Mouse (Mus musculus) hindbrain, embryonic 14.5 days (tissue): ENCODE measurements around the gene Fzd4. TPM values are rescaled to one million over a fixed set of nuclear protein-coding genes. Genes with fewer than 3 reads are reported as not detected.

ENCODE experiments used
- ATAC-seq: fragments of 200-750 bp; cut with Nextera tagmentation; 2 replicates; pipeline ENCODE4 v1.8.0; 2017; ENCODE audit warnings: moderate number of reproducible peaks, mild to moderate bottlenecking, moderate TSS enrichment, moderate library complexity; ENCODE audit not compliant: low FRiP score
- DNase-seq: peaks from one replicate; pipeline ENCODE4 v3.0.0-alpha.2; 2015; ENCODE audit warnings: low spot score
- H3K27ac ChIP-seq: fragments of 300-500 bp; sonication (generic); 2 replicates; pipeline ENCODE4 v1.5.1; 2014; ENCODE audit warnings: mild to moderate bottlenecking, moderate library complexity
- H3K27me3 ChIP-seq: fragments of 300-500 bp; sonication (generic); 2 replicates; pipeline ENCODE4 v1.6.1; 2014; ENCODE audit warnings: mild to moderate bottlenecking, low read length, mixed read lengths; ENCODE audit not compliant: control insufficient read depth, insufficient read depth
- H3K36me3 ChIP-seq: fragments of 300-500 bp; sonication (generic); replicated peaks from 2 replicates; pipeline ENCODE4 v1.6.1; 2014; ENCODE audit not compliant: control insufficient read depth, insufficient read depth
- H3K4me1 ChIP-seq: fragments of 300-500 bp; sonication (generic); replicated peaks from 2 replicates; pipeline ENCODE4 v1.6.1; 2014; ENCODE audit warnings: antibody characterized with exemption, low read length, mixed read lengths; ENCODE audit not compliant: control insufficient read depth, insufficient read depth
- H3K4me2 ChIP-seq: fragments of 300-500 bp; sonication (generic); replicated peaks from 2 replicates; pipeline ENCODE4 v1.6.1; 2014; ENCODE audit warnings: mild to moderate bottlenecking, moderate library complexity
- H3K4me3 ChIP-seq: fragments of 300-500 bp; sonication (generic); replicated peaks from 2 replicates; pipeline ENCODE4 v1.5.1; 2014; ENCODE audit warnings: mild to moderate bottlenecking, low read length
- H3K9ac ChIP-seq: fragments of 300-500 bp; sonication (generic); 2 replicates; pipeline ENCODE4 v1.6.1; 2014
- H3K9me3 ChIP-seq: fragments of 300-500 bp; sonication (generic); 2 replicates; pipeline ENCODE4 v1.6.1; 2016; ENCODE audit warnings: low read length; ENCODE audit not compliant: control insufficient read depth
- WGBS: fragments of 180-500 bp; shearing (Covaris S2); extraction: QIAGEN DNeasy Blood & Tissue Kit; methylation state at CpG from one replicate; pipeline ENCODE4 v1.1.7; 2014; 5-methylcytosine and 5-hydroxymethylcytosine counted together
- polyA plus RNA-seq: library from polyadenylated mRNA; unstranded; fragments of >200 nt; fragmentation: Nextera tagmentation; extraction: Ambion mirVana; gene quantifications from 2 replicates; pipeline ENCODE4 v1.2.1, GENCODE M21; 2014

The Fzd4 gene
- polyA plus RNA-seq, 1 experiment from 2014 or later: 4.1 TPM

DNA sequence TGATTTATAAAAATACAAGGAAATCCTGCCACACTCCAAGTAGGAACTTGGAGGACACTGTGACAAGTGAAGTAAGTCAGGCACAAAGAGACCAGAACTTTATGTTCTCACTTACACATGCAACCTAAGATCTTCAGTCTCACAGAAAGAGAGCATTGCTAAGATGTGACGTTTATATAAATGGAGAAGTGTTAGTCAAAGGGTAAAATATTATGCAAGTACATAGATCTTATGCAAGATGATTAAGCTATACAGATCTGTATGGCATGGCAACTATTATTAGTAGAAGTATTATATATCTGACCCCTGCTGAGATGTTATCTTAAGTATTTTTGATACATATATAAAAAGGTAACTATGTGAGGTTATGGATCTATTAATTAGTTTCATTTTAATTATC is 8.8 kb upstream of the Fzd4 start:
- Histone ChIP-seq H3K4me1 (no peaks in the 10 kb centered on the region), H3K27me3 (no peaks in the 10 kb centered on the region), H3K4me2 (no peak overlapping the region), H3K9me3 (no peaks in the 10 kb centered on the region), H3K9ac (no peak overlapping the region), H3K36me3 (no peaks in the 10 kb centered on the region), H3K27ac (no peak overlapping the region), H3K4me3 (no peak overlapping the region)
- WGBS: 86% methylated on average over 1 of the region's 1 CpGs
- ATAC-seq: no peak
- no peak for DNase-seq

DNA sequence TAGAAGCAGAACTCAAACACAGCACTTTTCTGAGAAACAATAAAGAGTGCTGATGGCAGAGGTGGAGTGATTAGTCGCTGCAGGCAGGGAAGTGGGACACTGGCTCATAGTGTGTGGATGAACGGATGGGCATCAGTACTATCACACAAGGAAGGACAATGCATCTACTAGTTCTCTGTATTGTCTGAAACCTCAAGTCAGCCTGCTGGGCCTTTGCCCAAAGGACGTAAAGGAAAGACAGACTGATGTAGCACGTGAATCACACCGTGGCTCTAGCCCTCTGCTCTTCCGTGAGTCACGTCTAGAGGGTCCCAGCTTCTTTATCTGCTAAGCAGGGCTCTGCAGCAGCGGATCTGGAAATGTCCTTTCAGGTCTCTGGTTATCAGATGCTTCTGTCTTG is 7.8 kb upstream of the Fzd4 start:
- ATAC-seq: no peak
- Histone ChIP-seq H3K27me3 (no peaks in the 10 kb centered on the region), H3K4me2 (no peak overlapping the region), H3K9me3 (no peaks in the 10 kb centered on the region), H3K4me1 (no peaks in the 10 kb centered on the region), H3K4me3 (no peak overlapping the region), H3K9ac (no peak overlapping the region), H3K36me3 (no peaks in the 10 kb centered on the region), H3K27ac (no peak overlapping the region)
- DNase-seq: no peak
- 71% methylated on average over 8 of the region's 8 CpGs for WGBS

DNA sequence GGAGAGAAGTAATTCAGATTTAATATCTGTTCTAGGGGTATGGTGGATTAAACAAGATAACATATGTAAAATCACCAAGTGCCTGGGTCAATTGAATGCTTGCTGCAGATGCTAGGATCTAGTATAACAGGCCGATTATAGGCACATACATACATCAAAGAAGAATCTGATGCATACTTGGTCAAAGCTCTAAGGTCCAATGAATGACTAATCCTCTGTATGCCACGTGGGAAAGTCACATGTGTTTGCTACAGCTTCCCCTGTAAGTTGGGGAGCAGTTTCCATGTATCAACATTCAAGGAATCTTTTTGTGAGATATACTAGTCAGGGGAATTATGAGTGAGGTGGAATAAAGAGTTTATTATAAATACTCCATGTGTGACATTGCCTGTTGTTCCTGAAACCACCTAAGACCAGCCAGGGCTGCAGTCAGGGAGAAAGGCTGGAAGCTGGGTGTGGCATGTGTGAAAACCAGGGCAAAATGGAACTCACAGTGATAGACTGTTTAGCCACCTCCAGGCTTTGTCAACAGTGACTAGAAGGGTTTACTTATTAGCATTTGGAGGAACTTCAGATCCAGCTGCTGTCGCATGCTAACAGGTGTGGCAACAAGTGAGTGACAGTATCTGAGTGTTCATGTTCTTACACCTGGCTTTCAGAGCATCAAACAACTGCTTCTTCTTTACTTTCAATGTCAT is 6.2 kb upstream of the Fzd4 start:
- Histone ChIP-seq H3K4me3 (no peak overlapping the region), H3K9me3 (no peaks in the 10 kb centered on the region), H3K4me2 (no peak overlapping the region), H3K27ac (no peak overlapping the region), H3K27me3 (no peaks in the 10 kb centered on the region), H3K4me1 (0 out of 2 replicates have a peak, but pooled peaks cover 3% of the 10 kb centered on the region), H3K9ac (no peak overlapping the region), H3K36me3 (no peaks in the 10 kb centered on the region)
- ATAC-seq (no peak), DNase-seq (no peak)
- 71% methylated on average over 3 of the region's 3 CpGs for WGBS

DNA sequence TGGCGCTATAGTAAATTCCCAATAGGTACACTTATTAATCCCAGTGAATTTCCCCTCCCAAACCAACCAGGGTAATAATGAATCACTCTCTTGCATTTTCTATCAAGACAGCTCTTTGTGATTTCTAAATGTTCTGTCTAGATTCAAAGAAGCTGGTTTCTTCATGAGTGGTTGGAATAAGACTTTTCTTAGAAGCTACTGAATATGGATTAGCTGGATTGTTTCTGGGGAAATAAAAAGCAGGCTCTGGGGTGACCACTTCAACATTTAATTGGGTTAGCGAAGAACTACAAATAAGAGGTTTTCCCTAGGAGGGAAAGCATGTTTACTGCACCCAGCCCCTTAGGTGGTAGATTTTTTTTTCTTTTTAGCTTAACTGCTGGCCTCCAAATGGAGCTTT is 3.4 kb upstream of the Fzd4 start:
- peaks cover 9% of the 10 kb centered on the region for H3K4me1 ChIP-seq
- no peaks in the 10 kb centered on the region for H3K9me3 ChIP-seq
- H3K9ac ChIP-seq: no peak overlapping the region
- ATAC-seq (no peak), DNase-seq (no peak)
- 48% methylated on average over 2 of the region's 2 CpGs for WGBS
- no peaks in the 10 kb centered on the region for H3K36me3 ChIP-seq
- no peak overlapping the region for H3K4me2 ChIP-seq
- no peak overlapping the region for H3K27ac ChIP-seq
- no peak overlapping the region for H3K4me3 ChIP-seq
- H3K27me3 ChIP-seq: peaks cover 7% of the 10 kb centered on the region

DNA sequence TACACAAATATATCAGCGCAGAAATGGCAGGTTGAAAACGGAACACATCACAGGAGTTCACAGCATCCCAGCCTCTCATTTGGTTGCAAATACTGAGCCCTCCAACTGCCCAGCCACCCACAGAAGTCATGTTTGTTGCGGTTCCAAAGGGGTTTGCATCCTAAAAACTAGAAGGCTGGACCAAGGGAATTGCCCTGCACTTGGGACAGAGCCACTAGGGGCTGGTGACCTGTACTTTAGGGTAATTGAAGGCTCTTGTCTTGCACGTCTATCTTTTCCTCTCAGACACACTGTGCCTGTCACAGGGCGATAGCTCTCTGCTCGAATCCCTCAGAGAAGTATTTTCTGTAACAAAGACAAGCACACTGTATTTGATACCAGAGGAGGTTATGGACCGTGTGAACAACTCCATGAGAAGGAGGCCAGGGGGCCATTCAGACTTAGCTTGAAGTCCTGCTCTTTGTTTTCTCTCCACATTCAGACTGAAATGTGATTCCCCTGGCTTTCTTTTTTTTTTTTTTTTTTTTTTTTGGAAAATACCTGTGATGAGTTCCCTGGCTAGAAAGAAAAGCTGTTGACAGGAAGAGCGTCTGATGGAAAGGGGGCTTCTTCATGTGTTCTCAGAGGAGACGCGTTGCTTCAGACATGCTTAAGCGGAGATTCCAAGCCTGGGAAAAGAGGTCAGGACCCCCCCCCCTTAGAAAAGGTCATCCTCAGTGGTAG is 2.9 kb upstream of the Fzd4 start:
- Histone ChIP-seq H3K27ac (no peak overlapping the region), H3K4me2 (no peak overlapping the region), H3K4me3 (no peak overlapping the region), H3K36me3 (no peaks in the 10 kb centered on the region), H3K4me1 (peaks cover 9% of the 10 kb centered on the region), H3K9ac (no peak overlapping the region), H3K9me3 (no peaks in the 10 kb centered on the region), H3K27me3 (peaks cover 7% of the 10 kb centered on the region)
- no peak for ATAC-seq
- WGBS: 49% methylated on average over 11 of the region's 11 CpGs
- DNase-seq: no peak

DNA sequence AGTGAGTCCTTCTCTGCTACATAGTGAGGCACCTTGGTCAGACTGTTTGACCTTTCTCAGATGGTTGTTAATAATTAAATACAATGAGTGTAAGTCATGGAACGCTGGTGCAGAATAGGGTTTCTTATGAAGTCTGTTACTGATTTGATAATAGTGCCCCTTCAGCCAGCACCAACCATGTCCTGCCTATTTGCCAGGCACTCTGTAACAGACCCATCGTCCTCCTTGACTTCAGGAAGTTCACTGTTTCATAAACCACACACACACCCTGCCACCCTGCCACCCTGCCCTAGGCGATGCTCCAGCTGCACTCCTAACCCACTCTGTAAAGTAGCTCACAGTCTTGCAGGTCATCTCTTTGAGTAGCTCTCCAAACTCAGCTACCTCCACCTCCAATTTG is 2.2 kb upstream of the Fzd4 start:
- peaks cover 9% of the 10 kb centered on the region for H3K4me1 ChIP-seq
- H3K9me3 ChIP-seq: no peaks in the 10 kb centered on the region
- H3K4me2 ChIP-seq: no peak overlapping the region
- H3K36me3 ChIP-seq: no peaks in the 10 kb centered on the region
- H3K9ac ChIP-seq: no peak overlapping the region
- DNase-seq (no peak), ATAC-seq (no peak)
- H3K27me3 ChIP-seq: peaks cover 7% of the 10 kb centered on the region
- WGBS: 74% methylated on average over 3 of the region's 3 CpGs
- H3K4me3 ChIP-seq: no peak overlapping the region
- no peak overlapping the region for H3K27ac ChIP-seq

DNA sequence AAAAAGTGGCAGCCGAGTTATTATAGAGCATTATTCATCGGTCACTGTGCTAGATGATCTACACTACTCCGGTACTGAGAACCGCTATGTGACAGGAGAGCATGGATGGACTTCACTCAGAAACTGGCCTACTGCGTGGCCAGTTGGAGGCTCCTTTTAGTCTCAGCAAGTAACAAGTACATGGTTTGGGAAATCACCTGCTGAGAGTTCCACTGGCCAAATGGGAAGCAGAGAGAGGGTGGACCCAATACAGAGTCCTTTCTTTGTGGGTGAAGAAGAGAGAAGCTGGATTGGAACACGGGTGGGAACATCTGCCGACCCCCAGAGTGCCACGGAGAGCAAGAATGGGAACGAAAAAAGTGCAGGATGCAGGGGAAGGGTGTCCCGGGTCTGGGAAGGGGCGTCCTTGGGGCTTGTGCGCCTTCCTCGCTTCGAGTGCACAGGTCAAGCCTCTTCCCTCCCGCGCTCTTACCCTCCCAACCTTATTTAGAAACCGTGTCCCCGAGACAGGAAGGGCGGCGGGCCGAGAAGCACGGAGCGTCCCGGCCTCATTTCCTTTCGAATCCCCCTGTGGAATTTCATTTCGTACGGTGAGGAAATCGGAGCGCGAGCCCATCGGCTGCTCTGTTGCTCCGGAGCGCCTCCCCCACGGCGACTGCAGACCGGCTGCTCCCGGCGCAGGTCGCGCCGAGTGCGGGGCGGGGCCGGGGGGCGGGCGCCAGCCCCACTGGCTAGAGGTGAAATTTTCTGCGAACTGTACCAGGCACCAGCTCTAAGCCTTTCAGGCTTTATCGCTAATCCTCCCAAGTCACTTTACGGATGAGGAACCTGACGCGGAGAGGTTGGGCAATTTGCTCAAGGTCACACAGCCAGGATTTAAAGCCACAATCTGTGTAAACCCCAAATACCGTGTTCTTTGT is 842 bp upstream of the Fzd4 start:
- H3K4me1 ChIP-seq: peaks cover 9% of the 10 kb centered on the region
- peaks cover 7% of the 10 kb centered on the region for H3K27me3 ChIP-seq
- peak; percentile 78 for ATAC-seq
- peak overlapping the region; percentile 96 for H3K4me2 ChIP-seq
- H3K36me3 ChIP-seq: no peaks in the 10 kb centered on the region
- DNase-seq: peak; percentile 67
- 5% methylated on average over 52 of the region's 52 CpGs for WGBS
- H3K9me3 ChIP-seq: no peaks in the 10 kb centered on the region
- peak overlapping the region; percentile 61 for H3K27ac ChIP-seq
- H3K4me3 ChIP-seq: peak overlapping the region; percentile 57
- peak overlapping the region; percentile 75 for H3K9ac ChIP-seq

GRCm38 (mm10) chr7:89404734-89405440 is 732 bp downstream of the Fzd4 start:
- peak overlapping the region; percentile 57 for H3K4me3 ChIP-seq
- peaks cover 9% of the 10 kb centered on the region for H3K4me1 ChIP-seq
- peak overlapping the region; percentile 96 for H3K4me2 ChIP-seq
- no peaks in the 10 kb centered on the region for H3K36me3 ChIP-seq
- ATAC-seq (no peak), DNase-seq (no peak)
- H3K27ac ChIP-seq: peak overlapping the region; percentile 15; the same call in 1 of the 2 replicates
- H3K27me3 ChIP-seq: peaks cover 7% of the 10 kb centered on the region
- H3K9me3 ChIP-seq: no peaks in the 10 kb centered on the region
- WGBS: under 1% methylated on average over 35 of the region's 35 CpGs
- H3K9ac ChIP-seq: peak overlapping the region; percentile 75
